Mouse (Mus musculus) neural tube, embryonic 15.5 days (tissue): ENCODE measurements around the gene Snw1. TPM values are rescaled to one million over a fixed set of nuclear protein-coding genes. Genes with fewer than 3 reads are reported as not detected.

ENCODE experiments used
- microRNA-seq: library from miRNA; unstranded; fragments of <30 nt; microRNA quantifications from one replicate; pipeline ENCODE4, GENCODE M21; 2017
- polyA plus RNA-seq: library from polyadenylated mRNA; unstranded; fragments of >200 nt; fragmentation: Nextera tagmentation; extraction: Ambion mirVana; gene quantifications from 2 replicates; pipeline ENCODE4 v1.2.1, GENCODE M21; 2015

Snw1 gene
- polyA plus RNA-seq, 1 experiment from 2014 or later = 96.2 TPM

Small RNA genes within 50 kb of the gene (microRNA-seq; reads per million reads assigned to microRNA genes)
- gene Mir3068 = 26.5 reads per million, percentile 35 among the genes with 10 or more reads in this experiment

Other genes with a start within 250 kb of the Snw1 start
- gene Noxred1, start 233.5 kb downstream of the Snw1 start, polyA plus RNA-seq = 1.0 and 1.5 TPM in 2 replicates
- gene Vipas39, start 206.0 kb downstream of the Snw1 start, polyA plus RNA-seq = 49.3 and 51.2 TPM in 2 replicates
- 213 and 236 TPM in 2 replicates for gene Ahsa1, start 205.8 kb downstream of the Snw1 start, polyA plus RNA-seq
- gene Ism2, start 172.6 kb downstream of the Snw1 start, polyA plus RNA-seq = 0.96 and 1.2 TPM in 2 replicates
- gene Sptlc2, start 83.9 kb downstream of the Snw1 start, polyA plus RNA-seq = 64.6 and 74.8 TPM in 2 replicates
- gene Slirp, start 28.4 kb downstream of the Snw1 start, polyA plus RNA-seq = 246 and 286 TPM in 2 replicates
- gene Alkbh1, start 28.3 kb downstream of the Snw1 start, polyA plus RNA-seq = 41.5 and 42.9 TPM in 2 replicates
- gene Gm5788, start 22.4 kb upstream of the Snw1 start, polyA plus RNA-seq = not detected in 2 replicates
- not detected in 2 replicates for gene Gm8300, start 42.0 kb upstream of the Snw1 start, polyA plus RNA-seq
- gene Oog1, start 130.4 kb upstream of the Snw1 start, polyA plus RNA-seq = not detected in 2 replicates
- not detected in 2 replicates for gene Gm4027, start 146.6 kb upstream of the Snw1 start, polyA plus RNA-seq
- gene Gm16381, start 172.3 kb upstream of the Snw1 start, polyA plus RNA-seq = not detected in 2 replicates